Mouse (Mus musculus) c-Kit-positive CD71-negative TER-119-negative erythroid progenitor cells, embryonic 14.5 days (primary cell): ENCODE results near the gene Ylpm1.

Source experiments
- DNase-seq: peaks from one replicate; pipeline ENCODE4 v3.0.0-alpha.2; 2013; ENCODE audit warnings: low read depth

Ylpm1 gene

DNA sequence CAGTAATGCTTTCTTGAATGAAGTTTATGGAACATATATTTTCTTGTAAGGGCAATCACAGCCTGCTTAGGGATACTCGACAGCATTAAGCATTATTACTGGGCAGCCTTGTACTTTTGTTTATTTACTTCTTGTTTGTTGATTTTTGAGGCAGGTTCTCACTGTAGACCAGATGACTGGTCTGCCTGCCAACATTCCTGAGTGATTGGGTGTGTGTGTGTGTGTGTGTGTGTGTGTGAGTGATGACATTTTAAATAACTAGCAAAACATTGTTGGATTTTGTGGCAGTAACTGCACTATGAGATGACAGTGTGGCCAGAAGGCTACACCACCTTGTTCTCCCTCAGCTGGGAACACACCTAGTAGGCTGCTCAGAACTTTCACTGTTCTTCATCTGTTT is 13.7 kb downstream of the Ylpm1 start:
- no peak for DNase-seq

DNA sequence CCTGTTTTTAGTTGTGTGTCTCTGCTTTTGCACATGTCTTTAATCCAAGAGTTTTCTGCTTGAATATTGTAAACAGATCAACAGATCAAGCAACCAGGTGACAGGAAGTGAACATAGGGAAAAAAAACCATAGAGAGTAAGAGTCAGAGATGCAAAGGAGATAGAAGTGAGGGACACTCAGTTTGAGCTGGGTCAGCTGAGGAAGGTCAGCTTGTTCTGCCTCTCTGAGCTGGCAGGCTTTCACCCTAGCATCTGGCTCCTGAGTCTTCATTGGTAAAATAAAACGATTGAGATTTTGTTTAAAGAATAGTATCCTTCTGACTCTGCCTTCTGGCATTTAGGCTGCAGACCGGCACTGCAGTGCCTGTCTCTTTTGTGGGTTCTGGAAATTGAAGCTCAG is 14.4 kb downstream of the Ylpm1 start:
- DNase-seq = no peak

DNA sequence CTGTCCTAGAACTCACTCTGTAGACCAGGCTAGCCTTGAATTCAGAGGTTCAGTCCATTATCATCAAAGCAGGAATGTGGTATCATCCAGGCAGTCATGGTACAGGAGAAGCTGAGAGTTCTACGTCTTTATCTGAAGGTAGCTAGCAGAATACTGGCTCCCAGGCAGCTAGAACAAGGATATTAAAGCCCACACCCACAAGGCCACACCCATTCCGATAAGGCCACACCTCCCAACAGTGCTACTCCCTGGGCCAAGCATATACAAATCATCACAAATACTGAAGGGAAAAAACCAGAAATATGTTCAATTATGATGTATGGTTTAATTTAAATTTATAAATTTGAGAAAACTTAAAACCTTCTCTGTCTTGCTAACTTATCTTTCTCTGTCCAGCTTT is 16.1 kb downstream of the Ylpm1 start:
- DNase-seq = no peak

DNA sequence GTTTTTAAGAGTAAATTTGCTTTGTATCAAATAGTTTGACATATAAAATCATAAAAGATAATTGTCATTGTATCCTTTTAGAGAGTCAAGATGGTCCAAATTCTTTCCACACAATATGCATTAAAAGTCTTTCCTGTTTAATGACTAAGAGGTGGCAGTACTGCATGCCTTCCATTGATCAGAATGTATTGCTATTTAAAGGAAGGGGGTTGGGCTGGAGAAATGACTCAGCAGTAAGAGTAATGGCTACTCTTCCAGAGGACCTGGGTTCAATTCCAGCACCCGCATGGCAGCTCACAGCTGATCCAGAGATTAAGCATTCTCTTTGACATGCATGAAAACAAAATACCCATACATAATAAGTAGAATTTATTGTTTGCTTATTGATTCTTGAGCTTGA is 25.9 kb downstream of the Ylpm1 start:
- DNase-seq = no peak

DNA sequence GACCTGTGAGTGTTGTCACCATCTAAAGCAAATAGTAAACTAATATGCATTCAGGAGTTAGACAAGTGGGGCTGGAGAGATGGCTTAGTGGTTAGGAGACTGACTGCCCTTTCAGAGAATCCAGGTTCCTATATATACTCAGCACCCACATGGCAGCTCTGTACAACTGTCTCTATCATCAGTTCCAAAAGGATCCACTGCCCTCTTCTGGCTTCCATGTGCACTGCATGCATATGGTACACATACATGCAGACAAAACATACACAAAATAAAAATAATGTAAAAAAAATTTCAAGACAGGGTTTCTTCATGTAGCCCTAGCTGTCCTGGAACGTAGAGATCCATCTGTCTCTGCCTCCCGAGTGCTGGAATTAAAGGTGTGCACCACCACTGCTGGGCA is 36.6 kb downstream of the Ylpm1 start:
- DNase-seq = peak; percentile 39

DNA sequence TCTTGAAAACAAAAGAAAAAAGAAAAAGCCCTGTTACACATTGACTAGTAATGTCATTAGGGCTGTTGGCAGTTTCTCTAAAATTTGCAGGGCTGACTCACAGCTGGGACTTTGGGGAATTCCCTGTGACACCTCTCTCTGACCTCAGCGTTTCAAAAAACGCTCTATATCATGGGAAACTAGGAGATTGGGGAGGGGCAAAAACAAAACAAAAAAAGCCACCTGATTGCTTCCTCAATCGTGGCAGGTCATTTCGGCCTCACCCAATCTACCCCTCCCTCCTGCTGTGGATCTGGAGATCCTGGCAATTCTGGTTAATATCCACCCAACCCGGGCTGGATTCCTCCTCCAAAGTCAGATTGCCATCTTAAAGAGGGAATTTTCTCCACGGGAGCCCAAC is 55.1 kb downstream of the Ylpm1 start:
- no peak for DNase-seq

DNA sequence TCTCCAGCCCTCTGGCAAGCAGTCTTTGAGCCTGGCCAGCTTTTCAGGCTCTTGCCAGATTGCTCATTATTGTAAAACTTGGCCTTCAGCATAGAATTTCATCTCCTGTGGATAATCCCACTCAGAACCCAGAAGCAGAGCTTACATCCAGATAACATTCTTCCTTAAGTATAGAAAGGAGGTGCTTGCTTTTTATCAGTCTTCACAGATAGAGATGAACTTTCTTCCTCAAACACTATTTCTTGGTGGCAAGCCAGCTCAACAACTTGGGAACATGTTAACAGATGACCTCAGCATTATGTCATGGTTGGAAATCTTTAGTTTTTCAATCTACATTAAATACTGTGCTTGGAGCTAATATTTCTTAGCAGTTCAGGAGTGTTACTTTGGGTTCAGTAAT is 74.9 kb downstream of the Ylpm1 start:
- no peak for DNase-seq

DNA sequence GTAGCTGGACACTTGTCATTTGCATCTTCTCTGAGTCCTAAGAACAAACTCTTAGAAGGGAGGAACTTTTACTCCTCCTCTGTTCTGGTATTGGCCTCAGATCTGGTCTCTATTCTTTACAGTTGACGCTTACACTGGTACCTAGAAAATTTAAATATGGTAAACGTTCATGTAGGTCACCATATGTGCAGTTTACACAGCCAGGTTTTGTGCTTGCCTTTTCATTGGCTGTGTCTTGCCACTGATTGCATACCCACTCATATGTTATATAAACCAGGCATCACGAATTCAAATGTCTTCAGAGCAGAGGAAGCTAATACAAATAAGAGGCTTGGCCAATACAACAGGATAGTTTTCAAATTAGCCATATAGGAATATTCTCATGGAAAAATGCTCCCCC is 81.0 kb downstream of the Ylpm1 start:
- no peak for DNase-seq

DNA sequence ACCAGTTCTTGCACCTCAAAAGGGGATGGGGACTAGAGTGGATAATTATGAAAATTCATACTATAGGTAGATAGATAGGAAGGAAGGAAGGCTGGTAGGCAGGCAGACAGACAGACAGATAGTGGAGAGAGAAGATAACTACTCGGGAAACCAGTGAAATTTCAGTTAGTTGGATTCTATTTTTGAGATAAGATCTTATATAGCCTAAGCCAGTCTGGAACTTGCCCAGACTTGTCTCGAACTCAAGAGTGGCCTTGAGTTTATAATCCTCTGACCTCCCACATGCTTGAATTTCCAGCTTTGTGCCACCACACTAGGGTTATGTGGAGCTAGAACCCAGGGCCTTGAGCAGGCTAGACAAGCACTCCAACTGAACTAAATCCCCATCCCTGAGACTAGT is 88.1 kb downstream of the Ylpm1 start:
- no peak for DNase-seq

DNA sequence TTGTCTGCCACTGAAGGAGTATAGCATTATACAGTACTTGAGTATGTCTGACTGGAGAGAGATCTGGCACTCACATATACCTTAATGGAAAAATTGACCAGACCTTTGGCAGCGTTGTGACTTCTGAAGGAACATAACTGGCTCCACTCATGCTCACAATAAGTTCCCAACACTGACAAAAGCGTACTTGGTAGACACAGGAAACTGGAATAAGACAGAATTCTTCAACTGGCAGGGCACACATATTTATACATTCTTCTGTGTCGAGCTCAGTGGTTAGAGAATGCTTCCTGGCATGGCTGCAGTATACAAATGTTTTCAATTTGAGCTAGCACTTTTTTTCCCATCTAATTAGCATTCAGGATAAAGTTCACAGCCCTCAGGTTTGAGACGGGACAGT is 88.8 kb downstream of the Ylpm1 start:
- DNase-seq = no peak

DNA sequence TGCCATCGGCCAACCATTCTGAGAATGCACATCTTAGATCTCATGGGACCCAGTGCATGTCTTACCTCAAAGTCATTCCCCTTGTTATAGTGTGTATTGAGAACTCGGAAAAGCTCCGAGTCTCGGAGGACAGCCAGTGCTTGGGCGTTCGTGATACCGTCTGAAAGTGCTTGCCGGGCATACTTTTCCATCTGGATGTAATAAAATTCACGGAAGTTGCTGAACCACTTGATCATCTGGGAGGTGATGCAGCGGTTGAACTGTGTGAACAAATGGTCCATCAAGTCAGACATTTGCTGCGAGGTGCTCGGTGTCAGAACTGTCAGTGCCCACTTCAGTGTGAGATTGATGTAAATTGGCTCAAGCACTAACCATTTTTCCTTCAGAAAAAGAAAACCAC is 91.7 kb downstream of the Ylpm1 start:
- no peak for DNase-seq

DNA sequence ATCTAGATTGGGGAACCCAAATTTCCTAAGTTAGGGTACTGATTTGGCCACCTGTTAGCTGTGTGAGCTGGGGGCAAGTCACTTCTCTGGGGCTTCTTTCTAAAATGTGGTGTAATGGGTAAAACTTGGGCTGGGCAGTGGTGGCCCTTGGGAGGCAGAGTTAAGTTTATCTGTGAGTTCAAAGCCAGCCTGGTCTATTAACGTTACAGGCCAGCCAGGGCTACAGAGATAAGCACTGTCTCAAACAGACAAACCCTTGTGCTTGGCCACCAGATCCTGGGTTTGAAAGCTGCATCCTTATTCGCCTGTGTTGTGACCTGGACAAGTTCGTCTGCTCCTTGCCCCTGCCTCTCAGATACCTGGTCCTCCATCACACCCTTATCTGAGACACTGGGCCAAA is 95.1 kb downstream of the Ylpm1 start:
- no peak for DNase-seq

DNA sequence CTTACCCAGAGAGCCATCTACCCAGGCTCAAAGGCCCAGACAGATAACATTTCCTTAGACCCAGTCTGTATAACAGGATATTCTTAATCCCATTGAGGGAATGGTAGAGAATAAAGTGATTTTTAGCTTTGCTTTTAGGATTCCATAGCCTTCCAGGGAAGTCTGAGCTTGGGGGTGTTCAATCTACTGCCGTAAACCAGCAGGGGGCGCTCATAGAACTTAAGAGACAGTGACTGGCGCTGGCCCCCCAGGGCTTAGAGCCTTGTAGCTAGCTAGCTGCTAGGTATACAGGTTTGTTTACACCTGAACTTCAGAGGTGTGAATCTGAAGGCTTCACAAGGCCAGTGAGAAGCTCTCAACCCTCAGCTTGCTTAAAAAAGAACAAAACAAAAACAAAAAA is 96.1 kb downstream of the Ylpm1 start:
- DNase-seq = peak; percentile 77

DNA sequence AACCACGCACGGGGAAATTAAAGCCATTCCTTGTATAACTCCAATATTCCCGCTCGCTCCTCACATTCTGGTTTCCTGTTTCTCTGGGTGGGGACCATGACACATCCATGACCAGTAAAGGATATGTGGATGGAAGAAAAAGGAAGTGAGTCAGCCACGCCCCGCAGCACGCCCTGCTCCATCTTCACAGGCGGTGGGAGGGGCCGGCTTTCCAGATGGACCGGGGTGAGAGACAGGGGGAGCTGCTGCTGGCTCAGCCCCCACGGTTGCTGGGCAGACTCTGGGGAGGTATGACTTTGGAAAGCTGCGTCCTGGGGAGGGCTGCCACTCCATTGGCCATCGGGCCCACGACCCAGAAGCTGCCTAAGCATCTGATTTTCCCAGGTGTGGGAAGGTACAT is 97.9 kb downstream of the Ylpm1 start:
- DNase-seq = no peak

DNA sequence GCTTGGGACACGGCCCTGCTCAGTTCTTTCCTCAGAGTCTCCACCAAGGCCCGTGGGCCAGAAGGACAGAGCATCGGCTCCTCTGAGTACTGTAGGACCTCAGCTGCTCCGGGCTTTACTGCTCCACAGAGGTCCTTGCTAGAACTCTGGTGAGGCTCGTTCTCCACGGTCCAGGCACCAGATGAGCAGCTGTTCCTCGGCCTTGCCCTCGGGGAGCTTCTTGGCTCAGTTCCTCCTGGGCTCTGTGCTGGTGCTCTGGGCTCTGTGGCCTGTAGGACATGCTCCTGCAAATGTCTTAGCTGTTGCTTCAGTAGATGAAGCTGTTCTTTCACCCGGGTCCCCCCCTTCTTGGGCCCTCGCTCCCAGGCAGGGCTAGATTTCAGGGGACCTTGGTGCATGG is 98.6 kb downstream of the Ylpm1 start:
- DNase-seq = no peak

DNA sequence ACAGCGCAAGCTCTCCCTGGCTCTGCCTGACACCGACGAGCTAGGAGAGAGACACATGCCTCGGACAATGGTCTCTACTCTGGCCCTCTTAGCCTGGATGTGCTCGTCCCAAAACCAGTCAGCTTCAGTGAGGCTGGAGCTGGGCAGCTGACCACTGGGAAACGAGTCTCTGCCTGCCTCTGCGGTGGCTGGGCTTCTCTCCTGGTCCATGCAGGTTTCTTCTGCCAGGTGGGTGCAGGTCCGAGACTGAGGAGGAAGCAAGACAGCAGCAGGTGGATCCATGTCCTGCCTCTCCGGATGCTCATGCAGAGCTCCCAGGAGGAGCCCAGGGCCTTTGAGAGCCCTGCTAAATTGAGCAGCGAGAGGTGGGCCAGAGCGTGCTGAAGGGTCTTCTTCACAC is 99.0 kb downstream of the Ylpm1 start:
- no peak for DNase-seq

DNA sequence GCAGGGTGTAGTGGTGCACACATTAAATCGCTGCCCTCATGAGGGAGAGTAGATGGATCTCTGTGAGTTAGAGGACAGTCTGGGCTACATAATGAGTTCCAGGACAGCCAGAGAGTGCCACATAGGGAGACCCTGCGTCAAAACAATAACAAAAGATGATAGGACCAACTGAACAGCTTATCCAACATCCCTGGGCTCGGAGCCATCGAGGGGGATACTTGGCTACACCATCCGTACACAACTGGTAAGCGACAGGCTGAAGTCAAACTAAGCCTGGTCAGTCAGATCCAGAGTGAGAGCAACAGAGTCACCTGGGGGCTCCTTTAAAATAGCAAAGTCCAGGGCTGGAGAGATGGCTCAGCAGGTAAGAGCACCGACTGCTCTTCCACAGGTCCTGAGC is 99.7 kb downstream of the Ylpm1 start:
- DNase-seq = no peak

DNA sequence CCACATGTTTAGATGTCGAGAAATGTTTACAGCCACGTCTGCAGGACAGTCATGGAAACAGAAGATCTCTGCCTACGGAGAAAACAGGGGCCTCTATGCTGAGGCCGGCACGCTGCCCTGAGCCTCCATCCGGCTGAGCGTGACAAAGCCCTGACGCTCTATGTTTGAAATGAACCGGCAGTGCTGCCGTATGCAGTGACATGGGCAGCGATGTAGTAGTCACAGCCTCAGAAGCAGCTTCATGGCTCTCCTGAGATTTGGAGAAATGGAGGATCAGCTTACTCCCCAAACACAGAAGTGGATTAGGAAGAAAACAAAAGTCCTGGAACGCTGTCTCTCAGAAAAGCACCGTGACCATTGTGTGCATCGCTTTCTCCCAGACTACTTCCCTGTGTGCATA is 104.9 kb downstream of the Ylpm1 start:
- no peak for DNase-seq

DNA sequence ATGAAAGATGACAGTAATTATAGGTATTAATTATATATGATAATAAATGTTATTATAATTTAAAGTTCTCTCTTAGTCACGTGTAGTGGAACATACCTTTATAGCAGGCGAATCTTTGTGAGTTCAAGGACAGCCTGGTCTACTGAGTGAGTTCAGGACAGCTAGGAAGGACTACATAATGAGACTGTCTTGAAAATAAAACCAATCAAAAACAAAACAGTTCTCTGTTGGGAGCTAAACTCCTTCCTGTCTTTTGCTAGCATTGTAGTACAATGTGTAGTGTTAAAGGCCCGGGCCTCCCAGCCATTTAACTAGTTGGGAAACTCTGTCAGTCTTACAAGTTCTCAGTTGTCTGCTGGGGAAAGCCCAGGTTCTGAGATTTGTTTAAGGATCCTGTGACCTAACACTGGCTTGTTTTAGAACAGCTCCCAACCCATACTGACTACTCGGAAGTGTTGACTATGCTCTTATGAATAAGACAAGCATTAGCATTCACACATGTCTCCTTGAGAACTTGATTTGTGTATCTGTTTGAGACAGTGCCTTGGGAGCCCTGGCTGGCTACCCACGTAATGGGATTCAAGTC is 105.5 kb downstream of the Ylpm1 start:
- DNase-seq = no peak

DNA sequence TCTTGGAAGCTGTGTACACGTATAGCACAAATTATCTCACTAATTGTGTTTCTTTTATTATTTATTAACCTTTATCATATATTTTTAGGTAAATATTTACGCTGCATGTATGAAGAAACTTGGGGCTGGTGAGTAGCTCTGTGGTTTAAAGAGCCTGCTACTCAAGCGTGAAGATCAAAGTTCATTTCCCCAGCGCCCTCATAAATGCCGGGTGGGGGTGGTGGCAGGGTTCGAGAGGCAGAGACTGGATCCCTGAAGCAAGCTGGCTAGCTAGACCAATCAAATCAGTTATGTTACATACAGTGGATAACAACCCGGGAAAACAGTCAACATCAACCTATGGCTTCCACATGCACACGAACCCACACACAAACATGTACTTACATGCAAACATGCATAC is 107.0 kb downstream of the Ylpm1 start:
- DNase-seq = no peak

DNA sequence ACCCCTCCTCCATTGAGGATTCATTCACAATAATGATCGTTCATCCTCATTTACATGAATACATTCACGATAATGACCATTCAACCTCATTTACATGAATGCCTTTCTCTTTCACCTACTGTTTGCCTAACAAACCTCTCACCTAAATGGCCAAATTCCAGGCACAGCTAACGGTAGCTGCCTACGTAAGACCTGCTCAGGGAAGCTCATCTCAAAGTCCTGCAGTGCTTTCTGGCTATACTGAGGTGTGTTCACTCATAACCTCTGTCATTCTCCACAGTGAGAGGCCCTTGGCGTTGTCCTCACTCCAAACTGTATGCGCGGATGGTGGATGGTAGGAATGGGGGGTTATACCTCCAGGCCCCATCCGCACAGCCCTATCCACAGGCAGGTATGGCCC is 108.7 kb downstream of the Ylpm1 start:
- DNase-seq = no peak

DNA sequence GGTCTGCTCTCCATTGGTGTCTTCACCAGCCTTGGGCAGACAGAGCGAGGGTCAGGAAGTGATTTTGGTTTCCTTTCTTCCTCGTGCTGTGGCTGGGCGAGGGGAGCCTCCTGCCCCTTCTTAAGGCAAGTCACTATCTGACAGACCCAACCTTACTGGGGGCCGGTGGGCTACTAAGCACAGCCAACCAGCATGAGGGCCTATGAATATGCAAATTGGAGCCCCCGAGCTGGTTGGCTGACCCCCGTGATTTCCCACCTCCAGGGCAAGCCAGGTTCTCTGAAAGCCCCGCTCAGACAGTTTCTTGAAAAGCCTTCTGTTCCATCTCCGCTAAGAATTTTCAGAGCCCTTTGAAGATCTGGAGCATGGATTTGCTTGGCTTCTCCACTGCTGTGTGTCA is 110.2 kb downstream of the Ylpm1 start:
- DNase-seq = no peak

DNA sequence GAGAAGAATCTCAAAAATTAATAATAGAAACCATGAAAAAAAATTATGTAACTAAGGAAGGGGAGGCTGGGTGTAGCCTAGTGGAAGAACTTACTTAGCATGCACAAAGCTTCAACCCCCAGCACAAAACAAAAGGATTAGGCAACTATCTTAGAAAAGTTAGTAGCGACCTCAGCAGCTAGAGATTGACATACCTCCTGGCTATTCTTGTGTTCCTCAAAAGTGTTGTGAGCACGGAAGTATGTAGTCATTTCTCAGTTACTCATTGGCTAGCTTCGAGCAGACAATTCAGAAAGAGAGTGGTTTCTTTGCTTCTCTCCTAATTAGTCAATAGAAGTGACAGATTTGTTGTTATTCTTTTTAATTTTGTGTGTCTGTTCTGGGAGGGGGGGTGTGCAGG is 112.5 kb downstream of the Ylpm1 start:
- DNase-seq = no peak

DNA sequence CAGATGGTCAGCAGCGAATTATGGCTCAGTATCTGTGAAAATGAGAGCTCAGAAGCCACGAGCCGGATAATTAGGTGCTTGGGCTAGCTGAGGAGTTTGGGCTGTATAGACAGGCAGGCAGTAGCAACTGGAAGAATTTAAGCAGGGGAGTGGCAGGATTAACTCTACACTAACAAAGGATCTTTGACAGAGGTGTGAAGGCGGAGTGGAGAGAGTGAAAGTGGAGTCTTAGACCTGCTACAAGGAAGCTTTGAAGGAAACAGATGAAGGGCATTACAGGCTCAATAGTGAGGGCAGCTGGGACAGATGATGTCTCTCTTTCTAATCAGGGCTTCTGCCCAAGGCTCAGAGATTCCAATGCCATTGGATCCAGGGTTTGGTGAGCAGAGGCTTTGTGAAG is 113.3 kb downstream of the Ylpm1 start:
- DNase-seq = no peak
